Mouse (Mus musculus) hindbrain, embryonic 14.5 days (tissue): ENCODE results near the gene Grhl1. TPM values are rescaled to one million over a fixed set of nuclear protein-coding genes. Genes with fewer than 3 reads are reported as not detected.

Source experiments
- ATAC-seq: fragments of 200-750 bp; cut with Nextera tagmentation; 2 replicates; pipeline ENCODE4 v1.8.0; 2017; ENCODE audit warnings: moderate number of reproducible peaks, mild to moderate bottlenecking, moderate TSS enrichment, moderate library complexity; ENCODE audit not compliant: low FRiP score
- DNase-seq: peaks from one replicate; pipeline ENCODE4 v3.0.0-alpha.2; 2015; ENCODE audit warnings: low spot score
- H3K27ac ChIP-seq: fragments of 300-500 bp; sonication (generic); 2 replicates; pipeline ENCODE4 v1.5.1; 2014; ENCODE audit warnings: mild to moderate bottlenecking, moderate library complexity
- H3K27me3 ChIP-seq: fragments of 300-500 bp; sonication (generic); 2 replicates; pipeline ENCODE4 v1.6.1; 2014; ENCODE audit warnings: mild to moderate bottlenecking, low read length, mixed read lengths; ENCODE audit not compliant: control insufficient read depth, insufficient read depth
- H3K36me3 ChIP-seq: fragments of 300-500 bp; sonication (generic); replicated peaks from 2 replicates; pipeline ENCODE4 v1.6.1; 2014; ENCODE audit not compliant: control insufficient read depth, insufficient read depth
- H3K4me1 ChIP-seq: fragments of 300-500 bp; sonication (generic); replicated peaks from 2 replicates; pipeline ENCODE4 v1.6.1; 2014; ENCODE audit warnings: antibody characterized with exemption, low read length, mixed read lengths; ENCODE audit not compliant: control insufficient read depth, insufficient read depth
- H3K4me2 ChIP-seq: fragments of 300-500 bp; sonication (generic); replicated peaks from 2 replicates; pipeline ENCODE4 v1.6.1; 2014; ENCODE audit warnings: mild to moderate bottlenecking, moderate library complexity
- H3K4me3 ChIP-seq: fragments of 300-500 bp; sonication (generic); replicated peaks from 2 replicates; pipeline ENCODE4 v1.5.1; 2014; ENCODE audit warnings: mild to moderate bottlenecking, low read length
- H3K9ac ChIP-seq: fragments of 300-500 bp; sonication (generic); 2 replicates; pipeline ENCODE4 v1.6.1; 2014
- H3K9me3 ChIP-seq: fragments of 300-500 bp; sonication (generic); 2 replicates; pipeline ENCODE4 v1.6.1; 2016; ENCODE audit warnings: low read length; ENCODE audit not compliant: control insufficient read depth
- WGBS: fragments of 180-500 bp; shearing (Covaris S2); extraction: QIAGEN DNeasy Blood & Tissue Kit; methylation state at CpG from one replicate; pipeline ENCODE4 v1.1.7; 2014; 5-methylcytosine and 5-hydroxymethylcytosine counted together
- polyA plus RNA-seq: library from polyadenylated mRNA; unstranded; fragments of >200 nt; fragmentation: Nextera tagmentation; extraction: Ambion mirVana; gene quantifications from 2 replicates; pipeline ENCODE4 v1.2.1, GENCODE M21; 2014

Grhl1 gene
- polyA plus RNA-seq, 1 experiment from 2014 or later: 0.58 TPM

GRCm38 (mm10) chr12:24600806-24601205, 28.7 kb downstream of the Grhl1 start:
- ATAC-seq: peak; percentile 79
- Histone ChIP-seq H3K36me3 (no peaks in the 10 kb centered on the region), H3K4me2 (no peak overlapping the region), H3K27me3 (no peaks in the 10 kb centered on the region), H3K9ac (no peak overlapping the region), H3K4me3 (no peak overlapping the region), H3K9me3 (no peaks in the 10 kb centered on the region), H3K27ac (no peak overlapping the region), H3K4me1 (no peaks in the 10 kb centered on the region)
- peak; percentile 80 for DNase-seq
- WGBS: 3% methylated on average over 9 of the region's 9 CpGs

DNA sequence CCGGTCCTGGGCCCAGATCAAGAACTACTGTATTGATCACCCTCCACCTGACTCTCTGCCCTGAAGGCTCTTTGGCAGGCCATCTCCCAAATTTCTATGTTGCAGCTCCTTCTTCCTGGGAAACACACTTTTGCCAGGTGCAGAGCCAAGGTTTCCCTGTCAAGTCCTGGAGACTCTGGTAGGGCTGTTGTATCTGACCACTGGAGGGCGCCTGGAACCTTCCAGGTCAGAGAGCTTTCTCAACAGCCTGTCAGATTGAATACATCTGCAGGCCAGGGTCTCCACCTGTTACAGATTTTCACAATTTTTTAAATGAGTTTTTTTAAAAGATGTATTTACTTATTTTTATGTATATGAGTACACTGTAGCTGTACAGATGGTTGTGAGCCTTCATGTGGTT, 31.2 kb downstream of the Grhl1 start:
- Histone ChIP-seq H3K4me3 (no peak overlapping the region), H3K27ac (no peak overlapping the region), H3K36me3 (no peaks in the 10 kb centered on the region), H3K27me3 (no peaks in the 10 kb centered on the region), H3K4me1 (no peaks in the 10 kb centered on the region), H3K4me2 (no peak overlapping the region), H3K9me3 (no peaks in the 10 kb centered on the region), H3K9ac (no peak overlapping the region)
- ATAC-seq: peak; percentile 60
- DNase-seq: peak; percentile 79
- 41% methylated on average over 2 of the region's 2 CpGs for WGBS

GRCm38 (mm10) chr12:24606166-24606565, 34.1 kb downstream of the Grhl1 start:
- Histone ChIP-seq H3K4me1 (no peaks in the 10 kb centered on the region), H3K9me3 (no peaks in the 10 kb centered on the region), H3K4me3 (no peak overlapping the region), H3K36me3 (no peaks in the 10 kb centered on the region), H3K4me2 (no peak overlapping the region), H3K27ac (no peak overlapping the region), H3K9ac (no peak overlapping the region), H3K27me3 (no peaks in the 10 kb centered on the region)
- DNase-seq (no peak), ATAC-seq (no peak)
- WGBS: 63% methylated on average over 10 of the region's 10 CpGs

DNA sequence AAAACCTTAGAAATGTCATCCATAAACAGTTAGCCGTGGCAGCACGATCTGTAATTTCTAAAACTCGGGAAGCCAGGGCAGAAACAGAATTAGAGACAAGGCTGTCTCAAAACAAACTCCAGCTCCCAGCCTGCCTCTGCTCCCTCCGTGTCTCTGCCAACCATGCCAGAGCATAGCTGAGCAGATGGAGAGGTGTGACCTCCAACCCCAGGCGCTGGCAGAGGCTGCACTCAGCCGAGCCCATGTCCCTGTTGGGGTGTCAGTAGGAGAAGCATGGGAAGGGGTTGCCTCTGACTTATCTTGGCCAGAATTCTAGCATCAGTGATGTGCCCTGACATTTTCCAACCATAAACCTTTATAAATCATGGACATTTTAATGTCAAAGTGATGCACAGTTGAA, 40.5 kb downstream of the Grhl1 start:
- no peak for DNase-seq
- WGBS: 81% methylated on average over 6 of the region's 6 CpGs
- Histone ChIP-seq H3K27me3 (no peaks in the 10 kb centered on the region), H3K9me3 (no peaks in the 10 kb centered on the region), H3K27ac (no peak overlapping the region), H3K9ac (no peak overlapping the region), H3K4me3 (no peak overlapping the region), H3K4me1 (no peaks in the 10 kb centered on the region), H3K36me3 (no peaks in the 10 kb centered on the region), H3K4me2 (no peak overlapping the region)
- no peak for ATAC-seq

DNA sequence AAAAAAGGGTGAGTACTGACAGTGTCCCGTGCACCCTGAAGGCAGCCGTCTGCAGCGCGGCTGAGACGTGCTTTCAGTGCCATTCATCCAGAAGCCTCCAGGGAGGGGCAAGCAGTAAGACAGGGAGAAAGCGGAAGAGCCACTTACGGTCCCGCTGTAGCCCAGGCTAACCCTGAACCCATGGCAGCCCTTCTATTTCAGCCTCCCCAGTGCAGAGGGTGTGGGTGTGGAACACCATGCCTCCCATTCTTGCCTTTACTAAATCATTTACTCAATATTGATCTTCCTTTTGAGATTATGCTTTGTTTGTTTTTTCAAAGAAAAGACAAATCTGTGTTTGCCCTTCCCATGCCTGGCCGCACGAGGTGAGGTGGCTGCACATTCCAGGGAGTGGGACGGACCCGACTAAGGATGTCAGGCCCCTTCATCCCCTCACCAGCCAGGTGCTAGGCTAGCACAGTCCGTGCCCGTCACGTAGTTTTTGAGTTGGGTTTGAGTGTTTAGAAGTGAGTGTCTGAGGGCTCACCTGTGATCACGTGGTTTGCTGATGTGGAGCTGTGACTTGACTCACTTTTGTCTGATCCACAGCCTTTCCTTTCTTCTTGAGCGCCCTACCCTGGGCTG, 42.5 kb downstream of the Grhl1 start:
- Histone ChIP-seq H3K9ac (no peak overlapping the region), H3K9me3 (no peaks in the 10 kb centered on the region), H3K4me1 (no peaks in the 10 kb centered on the region), H3K36me3 (no peaks in the 10 kb centered on the region), H3K4me2 (no peak overlapping the region), H3K27ac (no peak overlapping the region), H3K4me3 (no peak overlapping the region), H3K27me3 (no peaks in the 10 kb centered on the region)
- ATAC-seq (no peak), DNase-seq (no peak)
- 80% methylated on average over 17 of the region's 17 CpGs for WGBS

DNA sequence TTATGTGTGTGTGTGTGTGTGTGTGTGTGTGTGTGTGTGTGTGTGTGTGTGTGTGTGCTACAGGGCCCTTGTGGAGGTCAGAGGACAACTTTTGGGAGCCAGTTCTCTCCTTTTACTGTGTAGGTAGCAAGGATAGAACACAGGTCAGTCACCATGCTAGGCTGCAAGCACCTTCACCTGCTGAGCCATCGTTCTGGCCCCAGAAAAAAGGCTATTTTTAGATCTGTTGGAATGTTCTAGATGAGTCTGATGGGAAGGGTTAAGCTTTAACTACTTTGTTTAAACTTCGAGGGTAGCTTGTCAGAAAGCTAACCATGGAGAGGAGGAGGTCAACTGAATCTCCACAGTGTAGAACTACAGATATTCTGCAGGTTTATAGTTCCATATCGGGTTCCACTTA, 43.1 kb downstream of the Grhl1 start:
- Histone ChIP-seq H3K27ac (no peak overlapping the region), H3K4me3 (no peak overlapping the region), H3K9ac (no peak overlapping the region), H3K4me2 (no peak overlapping the region), H3K4me1 (no peaks in the 10 kb centered on the region), H3K27me3 (no peaks in the 10 kb centered on the region), H3K36me3 (no peaks in the 10 kb centered on the region), H3K9me3 (no peaks in the 10 kb centered on the region)
- no peak for ATAC-seq
- 87% methylated on average over 3 of the region's 3 CpGs for WGBS
- DNase-seq: no peak

- no peaks in the 10 kb centered on the region for H3K9me3 ChIP-seq
- H3K27me3 ChIP-seq: no peaks in the 10 kb centered on the region
- H3K36me3 ChIP-seq: no peaks in the 10 kb centered on the region
- DNase-seq (no peak), ATAC-seq (no peak)
- no peak overlapping the region for H3K4me2 ChIP-seq
- H3K9ac ChIP-seq: no peak overlapping the region
- 92% methylated on average over 4 of the region's 4 CpGs for WGBS
- H3K27ac ChIP-seq: no peak overlapping the region
- H3K4me1 ChIP-seq: peaks cover 11% of the 10 kb centered on the region
- H3K4me3 ChIP-seq: no peak overlapping the region
Measured at GRCm38 (mm10) chr12:24619436-24619835, 47.4 kb downstream of the Grhl1 start.

- no peak overlapping the region for H3K4me3 ChIP-seq
- no peak overlapping the region for H3K4me2 ChIP-seq
- no peaks in the 10 kb centered on the region for H3K36me3 ChIP-seq
- 54% methylated on average over 12 of the region's 12 CpGs for whole genome bisulfite sequencing
- no peaks in the 10 kb centered on the region for H3K9me3 ChIP-seq
- ATAC-seq (peak; percentile 67), DNase-seq (peak; percentile 34)
- H3K27me3 ChIP-seq: no peaks in the 10 kb centered on the region
- peaks cover 11% of the 10 kb centered on the region for H3K4me1 ChIP-seq
- no peak overlapping the region for H3K9ac ChIP-seq
- H3K27ac ChIP-seq: no peak overlapping the region
Measured at GRCm38 (mm10) chr12:24623486-24624251, 51.6 kb downstream of the Grhl1 start.

DNA sequence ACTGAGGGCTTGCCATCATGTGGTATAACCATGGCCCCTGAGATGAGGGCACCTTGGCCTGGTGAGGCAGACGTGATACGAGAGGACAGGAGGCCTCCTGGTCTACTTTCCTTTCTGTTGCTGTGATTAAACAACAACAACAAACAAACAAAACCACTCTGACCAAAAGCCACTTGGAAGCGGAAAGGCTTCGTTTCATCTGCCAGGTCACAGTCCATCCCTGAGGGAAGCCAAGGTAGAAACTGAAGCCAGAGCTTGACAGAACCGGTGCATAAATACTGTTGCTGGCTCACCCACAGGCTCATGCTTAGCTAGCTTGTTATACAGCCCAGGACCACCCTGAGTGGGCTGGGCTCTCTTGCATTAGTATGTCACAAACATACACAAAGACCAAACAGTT, 54.3 kb downstream of the Grhl1 start:
- WGBS: 93% methylated on average over 5 of the region's 5 CpGs
- Histone ChIP-seq H3K9ac (no peak overlapping the region), H3K4me1 (peaks cover 11% of the 10 kb centered on the region), H3K27ac (no peak overlapping the region), H3K36me3 (no peaks in the 10 kb centered on the region), H3K4me2 (no peak overlapping the region), H3K27me3 (no peaks in the 10 kb centered on the region), H3K9me3 (no peaks in the 10 kb centered on the region), H3K4me3 (no peak overlapping the region)
- ATAC-seq (no peak), DNase-seq (no peak)
